8 mouse cellular contexts compared by ENCODE assay signal in genomic region chr10:127267318-127267717, GRCm38 (mm10). TPM values are rescaled to one million over a fixed set of nuclear protein-coding genes. Genes with fewer than 3 reads are reported as not detected.
A peak's percentile ranks its signal among the peaks of the same experiment; 100 is the strongest.
DNase-seq lines count a peak whose midpoint lies in the region; ATAC-seq and TF ChIP-seq lines count a peak whose summit lies in the region.

No protein-coding gene starts in this region.

- H3K79me2 ChIP-seq in C2C12 (ENCODE audit: control insufficient read depth, insufficient read depth) = peaks cover 44% of the 10 kb centered on the region

- H3K9me3 ChIP-seq in hindbrain, embryonic 10.5 days = no peaks in the 10 kb centered on the region
- H3K9me3 ChIP-seq in liver, embryonic 12.5 days (replicated peaks) = no peaks in the 10 kb centered on the region

- peaks cover 38% of the 10 kb centered on the region for H3K36me3 ChIP-seq in C2C12 (ENCODE audit: control insufficient read depth, insufficient read depth)
- H3K36me3 ChIP-seq in hindbrain, embryonic 10.5 days = peaks cover 42% of the 10 kb centered on the region
- peaks cover 44% of the 10 kb centered on the region for H3K36me3 ChIP-seq in liver, embryonic 12.5 days

- peaks cover 21% of the 10 kb centered on the region for H3K4me1 ChIP-seq in cerebellum, adult 2 months (ENCODE audit: control insufficient read depth, insufficient read depth, low read length)
- H3K4me1 ChIP-seq in hindbrain, embryonic 10.5 days (replicated peaks) = peaks cover 53% of the 10 kb centered on the region
- H3K4me1 ChIP-seq in liver, embryonic 12.5 days = peaks cover 54% of the 10 kb centered on the region

- H3K4me2 ChIP-seq in liver, embryonic 12.5 days = peak overlapping the region; percentile 96

- no peak overlapping the region; the same call in 1 of the 2 replicates for H3K27ac ChIP-seq in cerebellum, adult 2 months (ENCODE audit: insufficient read depth, low read length)
- peak overlapping the region; percentile 98 for H3K27ac ChIP-seq in hindbrain, embryonic 10.5 days
- H3K27ac ChIP-seq in liver, embryonic 12.5 days = peak overlapping the region; percentile 94

- TF ChIP-seq POLR2A in cerebellum, adult 2 months (IDR thresholded peaks at IDR 0.05; ENCODE audit: borderline replicate concordance, insufficient read depth, low read length) = no peak

- ATAC-seq in liver, embryonic 12.5 days = no peak

- peaks cover 25% of the 10 kb centered on the region for H3K79me3 ChIP-seq in C2C12 (ENCODE audit: low read depth)

- H3K9ac ChIP-seq in liver, embryonic 12.5 days = peak overlapping the region; percentile 100

- peak overlapping the region; percentile 90 for H3ac ChIP-seq in C2C12 (ENCODE audit: control insufficient read depth, insufficient read length, low read depth)

- H3K27me3 ChIP-seq in cerebellum, adult 2 months (ENCODE audit: control insufficient read depth, insufficient read depth, low read length) = no peaks in the 10 kb centered on the region
- peaks cover 9% of the 10 kb centered on the region for H3K27me3 ChIP-seq in C2C12 (ENCODE audit: control insufficient read depth, insufficient read depth, insufficient read length)
- H3K27me3 ChIP-seq in hindbrain, embryonic 10.5 days (ENCODE audit: insufficient read depth, poor library complexity, severe bottlenecking) = peaks cover 29% of the 10 kb centered on the region
- peaks cover 24% of the 10 kb centered on the region for H3K27me3 ChIP-seq in liver, embryonic 12.5 days (replicated peaks)

- TF ChIP-seq CTCF in cerebellum, adult 2 months (IDR thresholded peaks at IDR 0.05; ENCODE audit: borderline replicate concordance, insufficient read depth, low read depth, low read length) = no peak
- no peak for TF ChIP-seq CTCF in C2C12 (IDR thresholded peaks at IDR 0.05; ENCODE audit: control insufficient read depth, insufficient read depth, insufficient read length)

- WGBS in cerebellum, adult 2 months = 40% methylated on average over 5 of the region's 5 CpGs
- 80% methylated on average over 5 of the region's 5 CpGs for WGBS in hindbrain, embryonic 10.5 days
- 70% methylated on average over 5 of the region's 5 CpGs for WGBS in liver, embryonic 12.5 days (ENCODE audit: insufficient replicate concordance)

- no peak for DNase-seq in cerebellum, adult 2 months
- DNase-seq in cerebellum, postnatal 36 days = no peak
- no peak for DNase-seq in hindbrain, embryonic 10.5 days (ENCODE audit: low spot score)
- no peak for DNase-seq in adrenal gland, postnatal 10 days
- no peak for DNase-seq in urinary bladder, postnatal 25 days (ENCODE audit: low spot score)
- no peak for DNase-seq in left cerebral cortex, adult 9 months (ENCODE audit: low spot score in 2 of 2)

- peak overlapping the region; percentile 73 for H3K4me3 ChIP-seq in cerebellum, adult 2 months (replicated peaks; ENCODE audit: insufficient read depth, low read depth, low read length)
- H3K4me3 ChIP-seq in C2C12 (ENCODE audit: insufficient read depth, poor library complexity, severe bottlenecking) = peak overlapping the region; percentile 99
- H3K4me3 ChIP-seq in hindbrain, embryonic 10.5 days = peak overlapping the region; percentile 96
- peak overlapping the region; percentile 97 for H3K4me3 ChIP-seq in liver, embryonic 12.5 days

TF ChIP-seq in C2C12, 6 proteins besides CTCF, POLR2A, EP300 and RAD21:
- TF ChIP-seq CEBPB (IDR thresholded peaks at IDR 0.05; ENCODE audit: low read depth) (no peak), FOSL1 (IDR thresholded peaks at IDR 0.05; ENCODE audit: insufficient read depth, low read length, poor library complexity, severe bottlenecking) (no peak), MAX (IDR thresholded peaks at IDR 0.05) (no peak), USF1 (IDR thresholded peaks at IDR 0.05; ENCODE audit: low read depth) (no peak), MYOG (IDR thresholded peaks at IDR 0.05; ENCODE audit: control insufficient read depth, extremely low read depth, insufficient read length) (no peak), MYOD1 (IDR thresholded peaks at IDR 0.05; ENCODE audit: control insufficient read depth, insufficient read length, low read depth) (no peak)

RNA-seq across cellular contexts. Expression of gene Dctn2, which starts 1.1 kb away (rescaled TPM):
- 322 and 328 TPM in 2 replicates for polyA plus RNA-seq in cerebellum, adult 2 months (2012; rRNA removed)
- polyA plus RNA-seq in C2C12 (2012; fragmentation: generic; extraction: Trizol) = 170 TPM
- 222 and 255 TPM in 2 replicates for polyA plus RNA-seq in hindbrain, embryonic 10.5 days (2016; fragmentation: Nextera tagmentation; extraction: Ambion mirVana)
- 95.5 and 96.1 TPM in 2 replicates for polyA plus RNA-seq in liver, embryonic 12.5 days (2016; fragmentation: Nextera tagmentation; extraction: Ambion mirVana)
- total RNA-seq in adrenal gland, postnatal 10 days (2021) = 100 to 1,000 TPM; 151 to 164 TPM

RNA-seq across cellular contexts. Expression of gene Kif5a, which starts 4.2 kb away (rescaled TPM):
- polyA plus RNA-seq in cerebellum, adult 2 months (2012; rRNA removed) = 377 and 378 TPM in 2 replicates
- polyA plus RNA-seq in C2C12 (2012; fragmentation: generic; extraction: Trizol) = 0.29 TPM
- 24.4 and 39.4 TPM in 2 replicates for polyA plus RNA-seq in hindbrain, embryonic 10.5 days (2016; fragmentation: Nextera tagmentation; extraction: Ambion mirVana)
- 0.08 and 0.12 TPM in 2 replicates for polyA plus RNA-seq in liver, embryonic 12.5 days (2016; fragmentation: Nextera tagmentation; extraction: Ambion mirVana)
- 10 to 100 TPM in 1 of 2 experiments, 1 to 10 TPM in 1; 7.4 to 16.9 TPM for total RNA-seq in adrenal gland, postnatal 10 days (2021)

RNA-seq across cellular contexts. Expression of gene Mbd6, which starts 21.5 kb away (rescaled TPM):
- 47.8 and 51.8 TPM in 2 replicates for polyA plus RNA-seq in cerebellum, adult 2 months (2012; rRNA removed)
- 15.2 TPM for polyA plus RNA-seq in C2C12 (2012; fragmentation: generic; extraction: Trizol)
- 12.8 and 16.3 TPM in 2 replicates for polyA plus RNA-seq in hindbrain, embryonic 10.5 days (2016; fragmentation: Nextera tagmentation; extraction: Ambion mirVana)
- polyA plus RNA-seq in liver, embryonic 12.5 days (2016; fragmentation: Nextera tagmentation; extraction: Ambion mirVana) = 8.5 and 9.8 TPM in 2 replicates
- 10 to 100 TPM; 42.9 to 66.4 TPM for total RNA-seq in adrenal gland, postnatal 10 days (2021)

RNA-seq across cellular contexts. Expression of gene Mars, which starts 44.3 kb away (rescaled TPM):
- polyA plus RNA-seq in cerebellum, adult 2 months (2012; rRNA removed) = 81.6 and 87.4 TPM in 2 replicates
- 155 TPM for polyA plus RNA-seq in C2C12 (2012; fragmentation: generic; extraction: Trizol)
- polyA plus RNA-seq in hindbrain, embryonic 10.5 days (2016; fragmentation: Nextera tagmentation; extraction: Ambion mirVana) = 171 and 174 TPM in 2 replicates
- polyA plus RNA-seq in liver, embryonic 12.5 days (2016; fragmentation: Nextera tagmentation; extraction: Ambion mirVana) = 192 and 193 TPM in 2 replicates
- 10 to 100 TPM; 82.6 to 86.3 TPM for total RNA-seq in adrenal gland, postnatal 10 days (2021)

RNA-seq across cellular contexts. Expression of gene Arhgap9, which starts 54.4 kb away (rescaled TPM):
- polyA plus RNA-seq in cerebellum, adult 2 months (2012; rRNA removed) = 0.87 and 0.97 TPM in 2 replicates
- 0.78 TPM for polyA plus RNA-seq in C2C12 (2012; fragmentation: generic; extraction: Trizol)
- 1.8 and 2.5 TPM in 2 replicates for polyA plus RNA-seq in hindbrain, embryonic 10.5 days (2016; fragmentation: Nextera tagmentation; extraction: Ambion mirVana)
- 15.9 and 16.9 TPM in 2 replicates for polyA plus RNA-seq in liver, embryonic 12.5 days (2016; fragmentation: Nextera tagmentation; extraction: Ambion mirVana)
- 1 to 10 TPM; 6.5 to 6.6 TPM for total RNA-seq in adrenal gland, postnatal 10 days (2021)

Comparison
In these comparisons a context has a peak if more than half of its experiments do, and no peak if none do; other contexts are left out.
1. RNA of gene Kif5a, which starts 4.2 kb away (polyA plus RNA-seq): 377 to 378 TPM in cerebellum, adult 2 months and 24.4 to 39.4 TPM in hindbrain, embryonic 10.5 days; 0.29 TPM in C2C12 (single experiment) and 0.08 to 0.12 TPM in liver, embryonic 12.5 days; every median in the first group is over 10 times any median in the second.
2. Peak in every context shown above with its lines, with median percentiles within 50 percentile points of each other: H3K4me3 ChIP-seq.